Mouse (Mus musculus) lung, postnatal 4 days (tissue): ENCODE results near the gene Fbxo48.
A peak's percentile ranks its signal among the peaks of the same experiment; 100 is the strongest.

ENCODE experiments used
- DNase-seq, 2 experiments: peaks; one replicate each; pipeline ENCODE4 v3.0.0; 2021

Fbxo48 gene

DNA sequence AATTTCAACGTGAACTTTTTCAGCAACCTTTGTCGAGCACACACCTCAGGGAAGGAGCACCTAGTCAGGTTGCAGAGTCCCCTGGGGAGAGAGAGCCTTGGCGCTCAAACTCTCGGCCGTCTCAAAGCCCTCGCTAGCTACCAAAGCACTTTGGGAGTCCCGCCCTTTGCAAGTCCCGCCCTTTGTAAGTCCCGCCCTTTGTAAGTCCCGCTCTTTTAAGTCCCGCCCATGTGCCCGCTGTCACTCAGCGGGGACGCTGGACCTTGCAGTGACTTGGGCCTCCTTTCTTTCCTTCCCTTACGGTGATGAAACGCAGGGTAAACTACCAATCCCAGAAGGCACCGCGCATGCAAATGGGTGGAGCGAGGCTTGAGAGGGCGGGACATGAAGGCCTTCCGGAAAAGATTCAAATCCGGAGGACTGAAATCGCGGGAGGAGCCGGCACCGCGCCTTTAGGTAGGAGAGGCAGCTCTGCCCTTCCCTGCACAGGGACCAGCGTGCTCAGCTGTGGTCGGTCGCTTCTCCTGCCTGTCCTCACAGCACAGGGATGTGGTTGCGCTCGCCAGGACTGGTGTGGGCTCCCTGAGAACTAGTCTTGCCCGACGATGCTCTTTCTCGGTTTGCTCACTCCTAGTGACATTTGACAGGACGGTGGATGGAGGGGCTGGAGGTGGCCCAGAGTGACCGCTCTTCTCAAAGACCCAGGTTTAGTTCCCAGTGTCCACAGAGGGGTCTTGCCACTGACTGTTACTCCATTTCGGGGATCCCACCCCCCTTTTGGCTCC lies at the start of gene Fbxo48:
TSS of gene Fbxo48 (plus strand) at position 400 of the 785 bp plus-strand sequence.
- DNase-seq, result peak; percentile 97

DNA sequence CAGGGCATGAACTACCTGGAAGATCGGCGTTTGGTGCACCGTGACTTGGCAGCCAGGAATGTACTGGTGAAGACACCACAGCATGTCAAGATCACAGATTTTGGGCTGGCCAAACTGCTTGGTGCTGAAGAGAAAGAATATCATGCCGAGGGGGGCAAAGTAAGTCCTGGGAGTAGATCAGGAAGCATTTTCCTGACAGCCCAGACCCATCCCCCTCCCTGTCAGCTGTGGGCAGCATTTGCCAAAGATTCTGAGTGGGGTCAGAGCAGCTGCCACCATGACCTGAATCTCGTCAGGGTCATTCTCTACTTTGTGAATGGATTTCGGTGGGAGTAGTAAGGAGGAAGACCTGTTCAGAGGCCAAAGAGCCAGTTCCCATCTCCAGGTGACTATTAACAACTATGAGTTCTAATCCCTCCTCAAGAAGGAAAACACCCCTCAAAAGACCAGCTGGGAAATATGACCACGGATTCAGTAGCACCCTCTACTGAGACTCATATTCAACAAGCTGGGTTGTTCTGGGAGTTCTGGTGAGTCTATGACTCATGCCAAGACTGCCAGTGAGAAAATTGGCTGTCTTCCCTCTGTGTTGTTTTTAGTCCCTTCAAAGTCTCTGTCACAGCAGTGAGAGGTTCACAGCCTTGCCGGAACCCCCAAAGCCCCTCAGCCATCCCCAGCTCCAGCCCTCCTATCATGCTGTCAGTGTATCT lies 46.7 kb upstream of the Fbxo48 start:
- DNase-seq, result peak in 1 of 2 experiments; percentile 7

GRCm38 (mm10) chr11:16905012-16905332 lies 46.2 kb upstream of the Fbxo48 start:
- no peak for DNase-seq

DNA sequence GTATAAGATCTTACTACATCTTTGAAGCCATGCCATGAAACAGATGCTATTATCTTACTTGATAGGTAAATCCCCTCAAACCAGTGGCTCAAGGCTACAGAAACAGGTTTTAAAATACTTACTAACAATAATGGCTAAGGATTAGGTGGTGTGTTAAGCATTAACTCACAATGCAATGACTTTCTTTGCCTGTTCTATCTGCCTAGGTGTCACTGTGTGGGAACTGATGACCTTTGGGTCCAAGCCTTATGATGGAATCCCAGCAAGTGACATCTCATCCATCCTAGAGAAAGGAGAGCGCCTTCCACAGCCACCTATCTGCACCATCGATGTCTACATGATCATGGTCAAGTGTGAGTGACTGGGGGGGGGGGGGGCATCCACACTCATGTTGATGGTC lies 44.6 kb upstream of the Fbxo48 start:
- DNase-seq, result no peak

GRCm38 (mm10) chr11:16907517-16908129 lies 43.6 kb upstream of the Fbxo48 start:
- DNase-seq, result no peak

GRCm38 (mm10) chr11:16914756-16915155 lies 36.4 kb upstream of the Fbxo48 start:
- no peak for DNase-seq

DNA sequence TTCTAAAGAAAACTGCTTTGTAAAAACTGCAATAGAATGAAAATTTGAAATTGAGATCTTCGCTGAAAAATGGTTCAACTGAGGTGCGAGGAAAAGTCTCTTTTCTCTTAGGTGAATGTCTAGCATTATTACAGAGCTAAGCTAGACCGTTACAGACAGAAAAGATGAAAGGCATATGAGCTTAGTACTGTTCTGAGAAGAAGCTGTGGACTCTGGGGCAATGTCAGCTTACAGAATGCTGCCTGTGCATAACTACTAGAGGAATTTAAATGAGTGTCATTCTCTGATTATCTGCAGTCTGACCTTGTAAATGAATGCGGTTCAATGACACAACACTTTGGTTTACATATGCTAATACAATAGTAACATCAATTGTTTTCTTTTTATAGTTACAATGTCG lies 35.3 kb upstream of the Fbxo48 start:
- DNase-seq, result no peak

DNA sequence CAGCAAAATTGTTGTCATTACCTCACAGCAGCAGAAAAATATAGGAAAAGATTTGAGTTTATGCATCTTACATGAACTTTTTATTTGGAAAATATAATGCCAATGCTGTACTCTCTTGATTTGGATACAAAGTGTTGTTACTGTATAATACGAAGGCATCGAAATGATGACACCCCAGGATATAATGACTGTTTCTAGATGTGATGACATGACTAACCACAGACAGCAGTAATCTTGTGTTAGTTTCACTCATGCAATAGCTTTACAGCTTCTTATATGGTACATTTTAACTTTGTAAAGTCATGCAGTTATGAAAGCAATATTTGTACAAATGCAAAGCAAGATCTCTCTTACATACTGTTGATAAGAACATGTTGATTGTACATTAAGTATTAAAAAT lies 33.7 kb upstream of the Fbxo48 start:
- DNase-seq, result no peak

GRCm38 (mm10) chr11:16932159-16932558 lies 19.0 kb upstream of the Fbxo48 start:
- no peak for DNase-seq

- DNase-seq, result no peak
Measured at GRCm38 (mm10) chr11:16935577-16936236, 15.5 kb upstream of the Fbxo48 start.

DNA sequence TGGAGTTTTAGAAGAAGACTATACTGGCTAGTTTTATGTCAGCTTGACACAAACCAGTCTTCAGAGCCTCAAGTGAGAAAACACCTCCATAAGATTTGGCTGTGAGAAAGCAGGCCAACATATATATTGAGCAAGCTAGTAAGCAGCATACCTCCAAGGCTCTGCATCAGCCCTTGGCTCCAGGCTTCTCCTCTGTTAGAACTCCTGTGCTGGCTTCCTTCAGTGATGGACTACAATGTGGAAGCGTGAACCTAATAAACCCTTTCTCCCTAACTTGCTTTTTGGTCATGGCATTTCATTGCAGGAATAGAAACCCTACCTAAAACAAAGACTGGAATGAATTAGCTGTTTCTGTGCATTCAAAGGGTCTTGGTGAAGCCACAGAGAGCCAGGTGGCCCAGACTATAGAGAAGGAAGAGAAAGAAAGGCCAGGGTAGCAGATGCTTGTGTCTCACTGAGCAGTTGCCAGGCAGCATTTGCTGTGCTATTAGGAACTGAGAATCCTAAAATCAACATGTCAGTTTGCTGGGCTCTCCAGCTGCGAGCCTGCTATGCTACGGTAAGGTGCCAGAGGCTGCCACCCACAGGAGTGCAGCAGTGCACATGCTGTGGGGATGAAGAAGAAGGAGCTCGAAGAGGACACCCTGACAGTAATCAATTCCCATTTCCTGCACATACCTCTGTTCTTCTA lies 9.9 kb upstream of the Fbxo48 start:
- no peak for DNase-seq

- DNase-seq, result no peak
Measured at GRCm38 (mm10) chr11:16941973-16942452, 9.2 kb upstream of the Fbxo48 start.

- no peak for DNase-seq
Measured at GRCm38 (mm10) chr11:16943016-16943415, 8.2 kb upstream of the Fbxo48 start.

DNA sequence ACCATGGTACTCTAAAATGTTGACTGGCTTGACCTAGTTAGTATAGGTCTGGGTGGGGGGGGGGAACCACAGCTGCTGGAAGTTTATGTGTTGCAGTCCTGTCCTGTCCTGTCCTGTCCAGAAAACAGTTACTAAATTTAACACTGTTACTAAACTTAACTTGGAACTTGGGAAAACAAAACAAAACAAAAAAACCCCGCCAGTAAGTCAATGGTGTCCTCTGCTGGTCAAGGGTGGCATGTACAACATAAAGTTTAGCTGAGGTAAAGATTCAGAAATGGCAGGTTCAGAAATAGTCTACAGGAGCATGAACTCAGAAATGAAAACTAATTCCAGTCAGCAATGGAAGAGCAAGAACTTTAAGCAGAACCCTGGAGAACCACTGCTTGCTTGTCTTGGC lies 2.4 kb upstream of the Fbxo48 start:
- DNase-seq, result peak in 1 of 2 experiments; percentile 51

DNA sequence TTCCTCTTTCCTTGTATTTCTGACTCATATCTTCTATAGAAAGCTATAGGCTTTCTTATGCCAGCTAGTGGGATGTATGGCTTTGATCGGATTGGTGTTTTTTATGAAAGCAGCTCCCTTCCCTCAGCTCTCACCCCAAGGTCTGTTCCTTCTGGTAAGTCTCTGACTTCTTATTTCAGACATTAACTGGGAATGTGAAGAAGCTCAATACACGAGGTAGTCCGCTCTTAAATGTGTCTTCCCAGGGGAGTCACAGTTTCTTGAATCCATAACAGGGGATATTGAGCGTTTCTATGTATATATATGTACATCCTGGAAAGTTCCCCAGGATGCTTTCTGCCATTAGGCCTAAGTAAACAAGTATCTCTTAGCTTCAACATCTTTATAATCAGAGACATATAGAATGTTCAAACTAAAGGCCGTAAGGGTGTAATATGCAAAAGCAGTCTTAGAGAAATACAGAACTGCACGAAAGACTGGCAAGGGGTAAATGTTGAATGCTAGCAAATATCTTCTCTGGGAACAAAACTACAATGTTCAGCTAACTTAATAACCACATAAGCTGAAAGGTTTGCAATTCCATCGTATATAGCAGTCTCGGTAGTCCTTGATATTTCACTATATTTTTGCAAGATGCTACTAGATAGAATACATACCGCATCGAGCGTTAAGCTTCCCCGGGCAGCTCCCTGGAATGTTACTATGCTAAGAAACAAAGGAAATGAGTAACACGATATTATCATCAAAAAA lies 774 bp upstream of the Fbxo48 start:
- no peak for DNase-seq

GRCm38 (mm10) chr11:16951761-16952010 lies 511 bp downstream of the Fbxo48 start:
- DNase-seq, result no peak

DNA sequence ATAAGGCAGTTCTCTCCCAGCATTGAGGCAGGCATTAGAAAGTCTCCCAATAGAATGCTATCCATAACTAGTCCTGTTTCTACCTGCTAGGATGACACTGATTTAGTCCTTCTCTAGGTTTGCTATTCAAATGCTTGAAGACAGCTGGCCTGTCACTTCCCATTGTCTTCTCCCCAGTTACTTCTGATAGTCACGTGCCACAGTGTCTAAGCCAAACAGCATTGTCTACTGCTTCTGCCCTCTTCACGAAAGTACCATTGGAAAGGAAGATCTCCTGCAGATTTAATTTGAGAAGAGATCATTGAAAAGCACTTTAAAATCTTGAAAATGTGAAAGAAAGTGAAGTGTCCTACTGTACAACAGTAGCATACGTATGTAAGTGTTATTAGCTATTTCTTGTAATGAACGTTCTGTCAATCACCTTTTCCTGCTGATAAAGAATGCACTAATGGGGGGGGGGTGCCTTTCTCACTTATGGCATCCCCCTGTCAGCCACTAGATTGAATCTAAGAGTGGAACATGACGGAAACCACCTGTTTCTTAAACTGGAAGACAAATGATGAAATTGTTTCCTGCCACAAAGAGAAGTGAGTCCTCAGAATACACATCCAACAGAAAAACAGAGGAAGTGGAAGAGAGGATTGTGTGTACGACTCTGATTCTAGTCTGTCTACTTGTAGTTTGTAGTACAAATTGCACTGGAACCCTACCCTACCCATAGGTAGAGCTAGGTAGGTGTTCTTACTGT lies 5.1 kb downstream of the Fbxo48 start:
- no peak for DNase-seq

DNA sequence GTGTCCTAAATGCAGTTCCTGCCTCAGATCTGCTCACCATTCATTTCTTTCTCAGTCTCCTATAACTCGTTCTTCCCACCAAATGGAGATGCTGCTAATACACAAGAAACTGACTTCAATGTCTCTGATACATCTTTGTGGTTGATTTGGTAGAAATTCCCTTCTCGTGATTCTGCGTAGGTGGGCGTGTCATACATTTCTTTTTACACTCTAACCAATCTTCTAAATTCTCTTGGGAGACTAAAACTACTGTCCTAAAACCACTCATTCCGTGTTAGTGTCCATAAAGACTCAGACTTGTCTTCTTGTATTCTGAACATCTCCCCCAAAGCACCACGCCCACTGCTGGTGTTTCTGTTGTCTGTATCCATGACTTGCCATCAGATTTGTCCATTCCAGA lies 5.9 kb downstream of the Fbxo48 start:
- DNase-seq, result no peak

- no peak for DNase-seq
Measured at GRCm38 (mm10) chr11:16958520-16958919, 7.3 kb downstream of the Fbxo48 start.

DNA sequence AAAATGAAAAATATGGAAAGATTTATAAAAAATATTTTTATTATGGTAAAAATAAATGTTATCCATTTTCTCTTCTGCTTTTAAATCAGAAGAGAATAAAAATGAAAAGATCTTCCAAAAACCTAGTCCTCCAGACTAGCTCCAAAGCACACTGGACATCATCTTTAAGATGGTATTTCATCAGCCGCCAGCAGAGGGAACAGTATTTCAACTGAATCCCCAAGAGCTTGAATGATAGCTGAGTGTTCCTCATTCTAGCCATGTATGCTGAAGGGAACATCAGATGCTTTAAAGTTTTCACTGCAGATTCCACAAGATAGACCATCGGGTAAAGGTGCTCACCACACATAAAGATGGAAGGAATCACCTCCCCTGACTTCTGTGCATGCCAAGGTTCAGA lies 16.6 kb downstream of the Fbxo48 start:
- DNase-seq, result peak in 1 of 2 experiments; percentile 36

- DNase-seq, result no peak
Measured at GRCm38 (mm10) chr11:16969650-16970049, 18.5 kb downstream of the Fbxo48 start.

GRCm38 (mm10) chr11:16972027-16972426 lies 20.9 kb downstream of the Fbxo48 start:
- no peak for DNase-seq
